Mouse (Mus musculus) stomach, postnatal 0 days (tissue): Measurements from ENCODE around the gene Limk1. TPM values are rescaled to one million over a fixed set of nuclear protein-coding genes. Genes with fewer than 3 reads are reported as not detected.

Source experiments
- ATAC-seq: fragments of 200-750 bp; cut with Nextera tagmentation; 2 replicates; pipeline ENCODE4 v1.8.0; 2017; ENCODE audit not compliant: low FRiP score, low TSS enrichment
- DNase-seq: peaks from one replicate; pipeline ENCODE4 v3.0.0-alpha.2; 2016; ENCODE audit warnings: low spot score
- H3K27ac ChIP-seq: fragments of 300-500 bp; sonication (generic); replicated peaks from 2 replicates; pipeline ENCODE4 v1.5.1; 2014; ENCODE audit warnings: mild to moderate bottlenecking, control low read depth
- H3K27me3 ChIP-seq: fragments of 300-500 bp; sonication (generic); 2 replicates; pipeline ENCODE4 v1.6.1; 2014; ENCODE audit warnings: low read length; ENCODE audit not compliant: control insufficient read depth, insufficient read depth
- H3K36me3 ChIP-seq: fragments of 300-500 bp; sonication (generic); 2 replicates; pipeline ENCODE4 v1.6.1; 2014; ENCODE audit warnings: low read length, mixed read lengths; ENCODE audit not compliant: control insufficient read depth, insufficient read depth
- H3K4me1 ChIP-seq: fragments of 300-500 bp; sonication (generic); replicated peaks from 2 replicates; pipeline ENCODE4 v1.6.1; 2014; ENCODE audit warnings: antibody characterized with exemption; ENCODE audit not compliant: control insufficient read depth, insufficient read depth
- H3K4me2 ChIP-seq: fragments of 300-500 bp; sonication (generic); replicated peaks from 2 replicates; pipeline ENCODE4 v1.6.1; 2014; ENCODE audit warnings: low read depth, mild to moderate bottlenecking, control low read depth, moderate library complexity
- H3K4me3 ChIP-seq: fragments of 300-500 bp; sonication (generic); 2 replicates; pipeline ENCODE4 v1.5.1; 2014; ENCODE audit warnings: low read depth, low read length, control low read depth
- H3K9ac ChIP-seq: fragments of 300-500 bp; sonication (generic); 2 replicates; pipeline ENCODE4 v1.6.1; 2014; ENCODE audit warnings: mild to moderate bottlenecking, low read length, control low read depth, mixed read lengths
- H3K9me3 ChIP-seq: fragments of 300-500 bp; sonication (generic); 2 replicates; pipeline ENCODE4 v1.6.1; 2016; ENCODE audit warnings: low read length; ENCODE audit not compliant: control insufficient read depth
- CTCF ChIP-seq: IDR thresholded peaks from 2 replicates; pipeline ENCODE4 v1.5.1; 2016; ENCODE audit warnings: antibody characterized with exemption, low read depth, mild to moderate bottlenecking, moderate library complexity
- EP300 ChIP-seq: optimal IDR thresholded peaks from 2 replicates; pipeline ENCODE3; 2016; ENCODE audit warnings: antibody characterized with exemption
- WGBS: fragments of 180-500 bp; shearing (Covaris S2); extraction: QIAGEN DNeasy Blood & Tissue Kit; methylation state at CpG from one replicate; pipeline ENCODE4 v1.1.7; 2014; 5-methylcytosine and 5-hydroxymethylcytosine counted together
- polyA plus RNA-seq: library from polyadenylated mRNA; unstranded; fragments of >200 nt; fragmentation: Nextera tagmentation; extraction: Ambion mirVana; gene quantifications from 2 replicates; pipeline ENCODE4 v1.2.1, GENCODE M21; 2015

Gene Limk1
- polyA plus RNA-seq, 1 experiment from 2014 or later, result 1.9 TPM

GRCm38 (mm10) chr5:134614296-134614695 is 74.1 kb downstream of the Limk1 start:
- DNase-seq, result no peak
- Histone ChIP-seq H3K27ac (no peak overlapping the region), H3K4me3 (no peak overlapping the region), H3K4me1 (no peaks in the 10 kb centered on the region), H3K27me3 (no peaks in the 10 kb centered on the region), H3K36me3 (peaks cover 3% of the 10 kb centered on the region), H3K9ac (no peak overlapping the region), H3K4me2 (no peak overlapping the region), H3K9me3 (no peaks in the 10 kb centered on the region)
- TF ChIP-seq EP300 (no peak), CTCF (no peak)
- 89% methylated on average over 8 of the region's 8 CpGs for WGBS
- ATAC-seq, result no peak

DNA sequence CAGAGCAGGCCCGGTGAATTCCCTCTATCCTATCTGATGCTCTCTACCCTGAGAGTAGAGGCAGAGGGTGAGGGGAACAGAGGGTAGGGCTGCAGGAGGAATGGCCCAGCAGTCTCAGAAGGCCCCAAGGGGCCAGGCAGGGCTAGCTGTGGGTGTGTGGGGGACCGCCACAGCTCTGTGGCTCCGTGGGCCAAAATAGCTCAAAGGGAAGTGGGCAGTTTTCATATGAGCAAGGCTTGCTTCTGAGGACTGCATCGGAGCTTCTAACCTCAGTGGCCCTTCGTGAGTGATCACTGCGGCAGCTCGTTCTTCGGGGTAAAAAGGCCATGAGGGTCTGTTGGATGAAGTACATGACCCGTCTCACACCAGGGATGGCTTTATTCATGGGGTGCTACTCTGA is 74.7 kb downstream of the Limk1 start:
- H3K9ac ChIP-seq, result no peak overlapping the region

DNA sequence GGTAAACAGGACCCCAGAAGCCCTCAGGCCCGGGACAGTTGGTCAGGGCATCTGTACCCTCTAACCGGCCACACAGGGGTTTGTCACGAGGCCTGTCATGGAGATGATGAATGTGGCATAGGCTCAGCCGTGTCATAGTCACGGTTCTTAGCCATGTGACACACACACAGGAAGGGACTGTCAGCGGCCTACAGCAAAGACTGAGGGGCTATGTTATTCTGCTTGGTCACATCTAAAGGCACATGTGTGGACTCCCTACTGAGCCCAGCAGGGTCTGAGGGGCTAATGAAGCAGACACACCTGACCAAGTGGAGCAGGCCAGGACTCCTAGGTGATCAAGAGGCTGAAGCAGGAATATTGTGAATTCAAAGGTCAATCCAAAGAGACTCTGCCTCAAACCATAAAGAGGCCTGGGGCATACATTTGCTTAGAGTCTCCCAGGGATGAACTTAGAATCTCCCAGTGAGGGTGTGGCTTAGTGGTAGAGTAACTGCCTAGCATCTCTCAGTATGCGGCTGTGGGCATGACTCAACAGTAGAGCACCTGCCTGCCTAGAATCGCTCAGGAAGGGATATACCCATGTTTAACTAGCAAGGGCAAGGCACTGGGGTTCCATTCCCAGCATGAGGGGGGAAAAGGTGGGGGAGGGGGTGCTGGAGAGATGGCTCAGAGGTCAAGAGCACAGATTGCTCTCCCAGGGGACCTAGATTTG is 76.4 kb downstream of the Limk1 start:
- Histone ChIP-seq H3K4me1 (no peaks in the 10 kb centered on the region), H3K4me3 (no peak overlapping the region), H3K27me3 (no peaks in the 10 kb centered on the region), H3K4me2 (no peak overlapping the region), H3K36me3 (no peaks in the 10 kb centered on the region), H3K9me3 (no peaks in the 10 kb centered on the region), H3K9ac (no peak overlapping the region), H3K27ac (0 out of 2 replicates have a peak overlapping the region, but pooled peaks have one; percentile 13)
- TF ChIP-seq CTCF (no peak), EP300 (no peak)
- peak; percentile 30; the same call in 1 of the 2 replicates for ATAC-seq
- WGBS, result 39% methylated on average over 8 of the region's 8 CpGs
- no peak for DNase-seq

More for the DNA sequence above, 74.7 kb downstream of the Limk1 start:
- TF ChIP-seq EP300, result no peak
- Histone ChIP-seq H3K36me3 (0 out of 2 replicates have a peak, but pooled peaks cover under 1% of the 10 kb centered on the region), H3K27ac (no peak overlapping the region), H3K4me3 (no peak overlapping the region), H3K4me1 (no peaks in the 10 kb centered on the region), H3K27me3 (no peaks in the 10 kb centered on the region), H3K4me2 (no peak overlapping the region), H3K9me3 (no peaks in the 10 kb centered on the region)
- DNase-seq (no peak), ATAC-seq (no peak)
- WGBS, result 84% methylated on average over 9 of the region's 9 CpGs

- no peaks in the 10 kb centered on the region for H3K9me3 ChIP-seq
- H3K4me2 ChIP-seq, result no peak overlapping the region
- WGBS, result 81% methylated on average over 12 of the region's 12 CpGs
- no peak overlapping the region for H3K9ac ChIP-seq
- TF ChIP-seq EP300, result no peak
- no peak for TF ChIP-seq CTCF
- no peak overlapping the region for H3K27ac ChIP-seq
- no peaks in the 10 kb centered on the region for H3K4me1 ChIP-seq
- no peaks in the 10 kb centered on the region for H3K36me3 ChIP-seq
- no peak for ATAC-seq
- no peaks in the 10 kb centered on the region for H3K27me3 ChIP-seq
- H3K4me3 ChIP-seq, result no peak overlapping the region
- no peak for DNase-seq
Measured at GRCm38 (mm10) chr5:134609916-134610643, 78.3 kb downstream of the Limk1 start.

GRCm38 (mm10) chr5:134607121-134607520 is 81.3 kb downstream of the Limk1 start:
- Histone ChIP-seq H3K27me3 (no peaks in the 10 kb centered on the region), H3K27ac (no peak overlapping the region), H3K9ac (no peak overlapping the region), H3K4me3 (no peak overlapping the region), H3K4me1 (no peaks in the 10 kb centered on the region), H3K36me3 (no peaks in the 10 kb centered on the region), H3K4me2 (no peak overlapping the region), H3K9me3 (no peaks in the 10 kb centered on the region)
- TF ChIP-seq EP300, result no peak
- TF ChIP-seq CTCF, result no peak
- WGBS, result 32% methylated on average over 5 of the region's 5 CpGs
- ATAC-seq, result no peak; the same call in 1 of the 2 replicates
- no peak for DNase-seq

DNA sequence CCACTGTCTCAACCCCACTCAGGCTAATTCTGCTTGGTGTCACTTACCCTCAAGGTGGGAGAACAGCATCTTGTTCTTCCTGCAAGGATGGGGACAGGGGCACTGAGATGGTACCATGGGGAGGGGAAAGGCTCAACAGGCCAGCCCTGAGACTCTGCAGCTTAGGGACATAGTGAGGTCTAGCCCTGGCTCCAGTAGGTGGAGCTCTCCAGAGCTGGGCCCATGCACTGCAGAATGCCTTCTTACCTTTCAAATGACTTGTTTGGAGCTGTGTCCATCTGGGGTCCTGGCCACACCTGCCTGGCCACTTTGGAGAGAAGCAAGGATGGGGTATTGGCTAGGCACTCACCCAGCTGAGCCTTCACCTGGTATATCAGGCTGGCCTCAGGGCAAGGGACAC is 82.1 kb downstream of the Limk1 start:
- no peak overlapping the region for H3K4me3 ChIP-seq
- ATAC-seq (no peak), DNase-seq (no peak)

More for the DNA sequence above, 82.1 kb downstream of the Limk1 start:
- no peak overlapping the region for H3K27ac ChIP-seq
- H3K9ac ChIP-seq, result no peak overlapping the region
- H3K9me3 ChIP-seq, result no peaks in the 10 kb centered on the region
- H3K4me2 ChIP-seq, result no peak overlapping the region
- H3K36me3 ChIP-seq, result no peaks in the 10 kb centered on the region
- H3K4me1 ChIP-seq, result no peaks in the 10 kb centered on the region
- TF ChIP-seq CTCF, result peak; percentile 34
- TF ChIP-seq EP300, result no peak
- H3K27me3 ChIP-seq, result no peaks in the 10 kb centered on the region

Other genes starting within 250 kb of the Limk1 start
- gene Gtf2ird1, start 231.9 kb downstream of the Limk1 start, polyA plus RNA-seq, result 42.4 and 47.0 TPM in 2 replicates
- gene Clip2, start 136.2 kb downstream of the Limk1 start, polyA plus RNA-seq, result 1.0 and 1.1 TPM in 2 replicates
- gene Syna, start 128.4 kb downstream of the Limk1 start, polyA plus RNA-seq, result 0.07 TPM in 2 replicates
- gene Rfc2, start 107.2 kb downstream of the Limk1 start, polyA plus RNA-seq, result 81.5 and 83.7 TPM in 2 replicates
- gene Lat2, start 73.6 kb downstream of the Limk1 start, polyA plus RNA-seq, result 0.99 and 1.1 TPM in 2 replicates
- 238 and 242 TPM in 2 replicates for gene Eif4h, start 49.1 kb downstream of the Limk1 start, polyA plus RNA-seq
- 254 and 340 TPM in 2 replicates for gene Eln, start 58.7 kb upstream of the Limk1 start, polyA plus RNA-seq
- gene Tmem270, start 218.1 kb upstream of the Limk1 start, polyA plus RNA-seq, result not detected in 2 replicates
- 0.24 and 0.29 TPM in 2 replicates for gene Cldn13, start 226.9 kb upstream of the Limk1 start, polyA plus RNA-seq
- gene Mettl27, start 243.8 kb upstream of the Limk1 start, polyA plus RNA-seq, result 9.4 and 10.2 TPM in 2 replicates